Mouse (Mus musculus) left cerebral cortex, adult 18-20 months (tissue): ENCODE results near the gene Htra3. TPM values are rescaled to one million over a fixed set of nuclear protein-coding genes. Genes with fewer than 3 reads are reported as not detected.

Experiments
- DNase-seq, 2 experiments: peaks; one replicate each; pipeline ENCODE4 v3.0.0; 2021 to 2022; ENCODE audit warnings: low spot score in 2 of 2, mixed read lengths in 1 of 2
- total RNA-seq, 2 experiments: library from RNA; stranded (reverse); gene quantifications; 2 replicates each; pipeline ENCODE4 v1.2.3; 2021

Htra3 gene
- total RNA-seq, 2 experiments from 2014 or later, result 5.0 to 7.4 TPM

- DNase-seq, result peak; percentile 77 to 83
These were observed 21.5 kb upstream of the Htra3 start for GRCm38 (mm10) chr5:35701042-35701441.

- DNase-seq, result peak; percentile 30 to 36
These were observed 16.2 kb upstream of the Htra3 start for GRCm38 (mm10) chr5:35695815-35696214.

GRCm38 (mm10) chr5:35693638-35694037, 14.1 kb upstream of the Htra3 start:
- DNase-seq, result no peak

GRCm38 (mm10) chr5:35691246-35691645, 11.7 kb upstream of the Htra3 start:
- no peak for DNase-seq

- DNase-seq, result no peak
These were observed 11.0 kb upstream of the Htra3 start for GRCm38 (mm10) chr5:35690485-35691165.

- no peak for DNase-seq
These were observed 9.8 kb upstream of the Htra3 start for GRCm38 (mm10) chr5:35689374-35689773.

- no peak for DNase-seq
These were observed 9.3 kb upstream of the Htra3 start for GRCm38 (mm10) chr5:35688851-35689250.

GRCm38 (mm10) chr5:35687098-35687497, 7.5 kb upstream of the Htra3 start:
- DNase-seq, result no peak

- DNase-seq, result no peak
These were observed 6.8 kb upstream of the Htra3 start for GRCm38 (mm10) chr5:35686336-35686735.

- DNase-seq, result no peak
These were observed 5.5 kb upstream of the Htra3 start for GRCm38 (mm10) chr5:35685079-35685478.

- DNase-seq, result no peak
These were observed 1.4 kb upstream of the Htra3 start for GRCm38 (mm10) chr5:35680958-35681357.

GRCm38 (mm10) chr5:35676964-35677363, 2.6 kb downstream of the Htra3 start:
- DNase-seq, result no peak

- DNase-seq, result no peak
These were observed 5.5 kb downstream of the Htra3 start for GRCm38 (mm10) chr5:35674081-35674555.

- peak; percentile 19 to 37 for DNase-seq
These were observed 6.5 kb downstream of the Htra3 start for GRCm38 (mm10) chr5:35673086-35673485.

GRCm38 (mm10) chr5:35672581-35672980, 7.0 kb downstream of the Htra3 start:
- DNase-seq, result no peak

GRCm38 (mm10) chr5:35671474-35671891, 8.1 kb downstream of the Htra3 start:
- peak; percentile 47 for DNase-seq

GRCm38 (mm10) chr5:35670412-35670801, 9.2 kb downstream of the Htra3 start:
- no peak for DNase-seq

GRCm38 (mm10) chr5:35669747-35670411, 9.7 kb downstream of the Htra3 start:
- DNase-seq, result no peak

- DNase-seq, result no peak
These were observed 13.4 kb downstream of the Htra3 start for GRCm38 (mm10) chr5:35666152-35666551.

- DNase-seq, result no peak
These were observed 17.5 kb downstream of the Htra3 start for GRCm38 (mm10) chr5:35662021-35662545.

GRCm38 (mm10) chr5:35661210-35661609, 18.4 kb downstream of the Htra3 start:
- DNase-seq, result no peak

- no peak for DNase-seq
These were observed 20.1 kb downstream of the Htra3 start for GRCm38 (mm10) chr5:35659503-35659902.
